Mouse (Mus musculus) gonadal fat pad, adult 2 months (tissue): ENCODE measurements around the gene Lingo1. TPM values are rescaled to one million over a fixed set of nuclear protein-coding genes. Genes with fewer than 3 reads are reported as not detected.

Experiments used
- DNase-seq: peaks from one replicate; pipeline ENCODE4 v3.0.0-alpha.2; 2012; ENCODE audit warnings: low read depth
- polyA plus RNA-seq: library from polyadenylated mRNA; depleted of rRNA; stranded (reverse); fragments of >200 nt; gene quantifications from 2 replicates; pipeline ENCODE4 v1.2.3, GENCODE M21; 2012

The Lingo1 gene
- polyA plus RNA-seq, 1 experiment = 153 TPM

DNA sequence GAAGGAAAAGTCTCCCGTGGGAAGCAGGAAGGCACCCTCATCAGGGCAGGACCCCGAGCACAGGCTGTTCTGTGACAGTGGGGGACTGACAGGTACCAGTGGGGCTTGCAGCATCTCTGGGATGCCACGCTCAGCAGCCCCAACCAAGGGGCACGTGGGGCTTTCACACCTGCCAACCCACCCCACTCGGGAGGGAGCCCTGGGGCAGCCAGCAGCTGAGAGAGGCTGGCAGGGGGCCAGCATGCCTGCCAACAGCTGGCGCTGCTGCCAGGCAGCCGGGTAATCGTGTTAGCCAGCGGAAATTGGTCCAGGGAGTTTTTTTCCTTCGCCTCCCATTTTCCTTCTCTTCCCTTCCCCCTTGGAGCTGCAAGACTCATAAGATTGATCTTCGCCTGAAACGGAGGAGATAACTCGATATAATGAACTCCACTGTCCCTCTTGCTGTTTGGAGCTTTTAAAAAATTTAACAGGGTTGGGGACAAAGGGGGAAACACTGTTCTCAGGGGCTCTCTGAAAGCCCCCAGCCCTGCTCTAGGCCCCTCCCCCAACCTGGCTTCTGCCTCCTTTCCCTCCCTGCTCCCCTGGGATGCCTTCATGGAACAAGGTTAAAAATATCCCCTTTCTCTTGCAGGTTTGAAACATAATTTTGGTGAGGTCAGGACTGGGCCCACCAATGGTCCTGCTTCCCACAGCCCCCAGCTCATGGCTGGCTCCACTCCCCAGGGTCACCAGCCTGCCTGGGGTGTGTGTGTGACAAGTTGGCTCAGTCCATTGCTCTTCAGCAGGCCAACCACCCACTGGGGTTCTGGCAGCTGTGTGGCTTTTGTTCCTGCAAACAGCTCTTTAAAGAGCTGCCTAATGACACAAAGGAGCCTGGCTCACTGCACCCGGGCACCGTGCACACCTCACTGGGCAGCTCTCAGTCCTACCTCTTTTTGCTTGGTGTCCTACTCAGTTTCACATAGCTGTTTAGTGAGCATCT, 68.3 kb downstream of the Lingo1 start:
- no peak for DNase-seq

DNA sequence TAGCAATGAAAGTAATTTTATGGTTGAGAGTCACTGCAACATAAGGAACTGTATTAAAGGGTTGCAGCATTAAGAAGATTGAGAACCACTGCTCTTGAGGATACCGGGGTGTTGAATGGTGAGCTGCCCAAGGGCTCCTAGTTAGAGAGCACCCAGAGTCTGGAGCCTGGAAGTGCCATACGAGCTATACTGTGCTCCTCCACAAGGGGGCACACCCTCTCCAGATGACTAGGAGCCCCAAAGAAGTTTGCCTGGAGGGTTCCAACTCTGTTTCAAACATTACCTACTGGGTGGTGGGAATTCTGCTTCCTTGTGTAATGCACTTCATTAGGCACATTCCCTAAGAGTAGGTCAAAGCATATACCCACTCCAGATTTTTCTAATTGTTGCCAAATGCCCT, 70.5 kb downstream of the Lingo1 start:
- DNase-seq = no peak

GRCm38 (mm10) chr9:56722089-56722825, 74.0 kb downstream of the Lingo1 start:
- no peak for DNase-seq

DNA sequence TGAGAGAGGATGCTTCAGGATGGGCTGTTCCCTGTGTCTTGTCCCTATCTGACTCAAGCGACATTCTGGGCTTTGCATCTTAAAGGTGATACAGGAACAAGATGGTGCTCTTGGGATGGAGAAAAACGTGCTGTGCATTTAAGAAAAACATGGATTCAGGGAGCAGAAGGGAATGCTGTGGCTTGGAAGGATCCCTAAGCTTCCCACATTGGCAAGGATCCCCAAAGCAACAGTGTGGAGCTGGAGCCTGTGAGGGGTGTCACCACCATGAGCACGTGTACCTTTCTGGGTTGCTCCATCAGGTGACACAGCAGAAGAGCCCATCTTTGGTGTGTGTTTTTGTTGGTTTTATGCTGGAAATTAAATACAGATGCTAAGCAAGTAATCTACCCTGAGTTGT, 77.3 kb downstream of the Lingo1 start:
- DNase-seq = no peak

DNA sequence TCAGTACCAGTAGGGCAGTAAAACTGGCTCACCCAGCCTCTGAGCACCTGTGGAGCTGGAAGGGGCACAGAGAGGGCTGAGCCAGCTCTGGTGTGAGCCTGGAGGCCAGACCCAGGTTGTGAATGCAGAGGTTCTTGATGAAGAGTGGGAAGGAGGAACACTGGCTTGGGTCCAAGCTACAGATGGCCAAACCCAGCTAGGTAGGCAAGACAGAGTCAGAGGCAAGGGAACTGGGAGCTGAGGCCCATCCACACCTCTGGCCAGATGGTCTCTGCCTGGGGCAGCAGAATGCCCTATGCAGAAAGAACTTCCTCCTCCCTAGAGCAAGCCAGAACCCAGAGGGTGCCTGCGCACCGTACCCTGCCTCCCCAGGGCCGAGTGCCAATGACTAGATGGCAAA, 79.7 kb downstream of the Lingo1 start:
- no peak for DNase-seq

DNA sequence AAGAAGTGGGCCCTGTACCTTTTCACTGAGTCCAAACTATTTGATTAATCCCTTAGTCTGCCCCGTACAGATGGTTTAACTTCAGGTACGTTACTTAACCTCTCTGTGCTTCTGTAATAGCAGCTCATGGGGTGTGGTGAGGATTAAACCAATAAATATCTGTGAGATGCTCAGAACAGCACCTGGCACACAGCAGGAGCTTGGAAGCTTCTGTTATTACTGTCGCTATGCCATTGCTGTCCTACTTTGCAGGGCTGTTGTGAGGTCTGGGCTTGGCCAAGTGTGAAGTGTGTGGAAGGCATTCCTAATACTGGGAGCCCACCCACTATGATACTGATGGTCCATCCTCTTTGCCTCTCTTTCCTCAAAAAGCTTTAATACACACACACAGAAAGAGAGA, 80.2 kb downstream of the Lingo1 start:
- no peak for DNase-seq

GRCm38 (mm10) chr9:56714391-56714790, 81.9 kb downstream of the Lingo1 start:
- DNase-seq = no peak

- DNase-seq = no peak
Observed at GRCm38 (mm10) chr9:56712667-56713369, 83.5 kb downstream of the Lingo1 start.

GRCm38 (mm10) chr9:56710958-56711357, 85.3 kb downstream of the Lingo1 start:
- no peak for DNase-seq

- DNase-seq = no peak
Observed at GRCm38 (mm10) chr9:56706482-56707085, 89.7 kb downstream of the Lingo1 start.

GRCm38 (mm10) chr9:56701394-56701793, 94.9 kb downstream of the Lingo1 start:
- no peak for DNase-seq

GRCm38 (mm10) chr9:56700866-56701265, 95.4 kb downstream of the Lingo1 start:
- no peak for DNase-seq

GRCm38 (mm10) chr9:56698715-56699370, 97.4 kb downstream of the Lingo1 start:
- DNase-seq = no peak

- DNase-seq = no peak
Observed at GRCm38 (mm10) chr9:56694079-56694478, 102.2 kb downstream of the Lingo1 start.

- no peak for DNase-seq
Observed at GRCm38 (mm10) chr9:56691226-56691625, 105.0 kb downstream of the Lingo1 start.

DNA sequence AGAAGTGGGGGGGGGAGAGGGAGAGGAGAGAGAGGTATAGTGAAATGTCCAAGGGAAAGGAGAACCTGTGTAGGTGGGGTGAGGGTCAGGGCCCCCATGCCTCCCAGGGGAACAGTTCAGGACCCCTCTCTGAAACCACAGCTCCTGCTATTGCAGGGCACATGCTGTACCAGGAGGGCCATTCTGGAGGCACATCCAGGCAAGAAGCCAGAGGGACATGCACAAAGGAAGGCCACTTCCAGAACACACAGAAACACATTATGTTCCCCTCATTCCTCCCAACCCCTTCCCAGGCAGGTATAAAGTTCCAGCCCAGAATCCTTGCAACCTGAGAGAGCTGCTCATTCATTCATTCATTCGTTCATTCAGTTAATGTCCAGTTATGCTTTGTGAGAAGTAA, 105.6 kb downstream of the Lingo1 start:
- DNase-seq = no peak

- DNase-seq = no peak
Observed at GRCm38 (mm10) chr9:56687490-56687889, 108.8 kb downstream of the Lingo1 start.

- no peak for DNase-seq
Observed at GRCm38 (mm10) chr9:56687145-56687477, 109.2 kb downstream of the Lingo1 start.

DNA sequence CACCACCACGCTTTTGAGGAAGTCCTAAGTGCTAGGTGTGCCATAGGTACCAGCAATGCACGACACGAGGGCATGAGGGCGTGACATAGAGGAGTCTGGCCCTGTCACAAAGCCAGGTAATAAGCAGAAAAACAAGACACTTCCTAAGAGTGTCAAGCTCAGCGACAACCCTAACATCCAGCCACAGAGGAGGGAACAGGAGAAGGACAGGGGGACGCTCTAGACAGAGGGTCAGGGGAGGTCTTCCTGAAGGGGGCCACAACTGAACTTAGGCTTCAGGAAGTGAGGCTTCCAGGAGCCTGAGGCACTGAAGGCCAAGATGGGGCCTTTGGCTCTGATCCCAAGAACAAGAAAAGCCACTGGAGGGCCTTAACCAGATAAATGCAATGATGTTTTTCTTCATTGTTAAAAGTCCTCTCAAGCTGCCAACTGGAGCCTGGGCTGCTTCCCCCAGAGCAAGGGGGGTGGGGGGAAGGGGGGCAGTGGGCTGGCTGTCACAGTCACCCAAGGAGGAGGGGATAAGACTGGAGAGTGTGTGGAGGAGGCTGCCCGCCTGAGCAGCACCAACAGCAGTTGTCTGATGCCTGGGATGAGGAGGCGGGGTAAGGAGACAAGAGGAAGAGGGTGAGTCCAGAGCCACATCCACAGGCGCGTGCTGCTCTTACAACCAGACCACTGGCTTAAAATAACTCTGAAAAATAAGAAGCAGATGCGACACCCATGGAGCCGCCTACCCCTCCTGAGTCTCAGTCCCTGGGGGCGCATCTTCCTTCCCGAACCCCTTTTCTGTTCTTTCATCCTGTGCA, 109.7 kb downstream of the Lingo1 start:
- DNase-seq = no peak

- no peak for DNase-seq
Observed at GRCm38 (mm10) chr9:56682826-56683225, 113.4 kb downstream of the Lingo1 start.

GRCm38 (mm10) chr9:56681950-56682349, 114.3 kb downstream of the Lingo1 start:
- no peak for DNase-seq
